Mouse (Mus musculus) CH12.LX (cell line): Measurements from ENCODE around the gene Cttnbp2.

ENCODE experiments used
- CTCF ChIP-seq, 2 experiments: IDR thresholded peaks in 1 of 2; conservative IDR thresholded peaks in 1 of 2; 2 replicates each; pipeline ENCODE4 v1.5.1; 2011 to 2012; ENCODE audit warnings: low read depth in 2 of 2, low read length in 2 of 2, improper control_type of control experiment in 1 of 2, inconsistent platforms in 1 of 2, mild to moderate bottlenecking in 1 of 2, moderate library complexity in 1 of 2
- EP300 ChIP-seq: IDR thresholded peaks from 2 replicates; pipeline ENCODE4 v1.6.1; 2011; ENCODE audit warnings: low read length, improper control_type of control experiment
- HCFC1 ChIP-seq: IDR thresholded peaks from 2 replicates; pipeline ENCODE4 v1.6.1; 2012; ENCODE audit warnings: low read depth, mild to moderate bottlenecking, inconsistent platforms, low read length, improper control_type of control experiment
- JUN ChIP-seq: IDR thresholded peaks from 2 replicates; pipeline ENCODE4 v1.6.1; 2011; ENCODE audit warnings: low read depth, mild to moderate bottlenecking, low read length, improper control_type of control experiment, moderate library complexity; ENCODE audit not compliant: insufficient read depth
- MAFK ChIP-seq: IDR thresholded peaks from 2 replicates; pipeline ENCODE4 v1.6.1; 2011; ENCODE audit warnings: low read length, improper control_type of control experiment; ENCODE audit not compliant: insufficient replicate concordance
- MAX ChIP-seq: IDR thresholded peaks from 2 replicates; pipeline ENCODE4 v1.6.1; 2011; ENCODE audit warnings: low read length, improper control_type of control experiment
- MAZ ChIP-seq: IDR thresholded peaks from 2 replicates; pipeline ENCODE4 v1.6.1; 2012; ENCODE audit warnings: low read depth, mild to moderate bottlenecking, inconsistent platforms, low read length, improper control_type of control experiment, moderate library complexity
- PAX5 ChIP-seq: IDR thresholded peaks from 2 replicates; pipeline ENCODE4 v1.6.1; 2012; ENCODE audit warnings: low read length, inconsistent platforms, mixed read lengths
- POLR2A ChIP-seq: IDR thresholded peaks from 2 replicates; pipeline ENCODE4 v1.6.1; 2011; ENCODE audit warnings: low read depth, mild to moderate bottlenecking, improper control_type of control experiment, low read length
- POLR2AphosphoS2 ChIP-seq: IDR thresholded peaks from 2 replicates; pipeline ENCODE4 v1.6.1; 2011; ENCODE audit warnings: low read depth, low read length, improper control_type of control experiment
- TCF12 ChIP-seq: IDR thresholded peaks from 2 replicates; pipeline ENCODE4 v1.6.1; 2014; ENCODE audit warnings: low read depth, mild to moderate bottlenecking, inconsistent platforms, low read length, improper control_type of control experiment
- UBTF ChIP-seq: IDR thresholded peaks from 2 replicates; pipeline ENCODE4 v1.6.1; 2012; ENCODE audit warnings: low read depth, mild to moderate bottlenecking, inconsistent platforms, low read length, improper control_type of control experiment, moderate library complexity
- ZKSCAN1 ChIP-seq: IDR thresholded peaks from 2 replicates; pipeline ENCODE4 v1.6.1; 2012; ENCODE audit warnings: low read depth, inconsistent platforms, low read length, improper control_type of control experiment, borderline replicate concordance
- ZMIZ1 ChIP-seq: IDR thresholded peaks from 2 replicates; pipeline ENCODE4 v1.6.1; 2012; ENCODE audit warnings: low read depth, mild to moderate bottlenecking, inconsistent platforms, low read length, improper control_type of control experiment

DNA sequence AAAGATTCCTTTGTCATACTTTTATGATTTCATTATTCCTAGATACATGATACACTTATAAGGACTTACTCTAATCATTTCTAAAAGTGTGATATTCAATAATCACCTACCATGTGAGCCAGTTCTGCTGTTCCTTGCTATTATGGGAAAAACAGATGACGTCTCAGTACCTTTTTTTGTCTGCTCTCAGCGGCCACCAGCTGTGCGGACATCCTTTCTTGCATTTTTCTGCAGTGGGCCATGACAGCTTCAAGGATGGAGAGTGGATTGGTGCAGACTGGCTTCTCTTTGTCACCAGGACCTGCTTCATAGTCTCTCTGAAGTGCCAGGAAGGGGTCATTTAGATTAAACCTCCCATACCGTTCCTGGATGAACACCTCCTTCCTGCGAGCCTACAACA is 66.6 kb downstream of the Cttnbp2 start:
- TF ChIP-seq CTCF (conservative IDR thresholded peaks at IDR 0.05 in 1 of 2, IDR thresholded peaks at IDR 0.05 in 1 of 2; ENCODE audit: low read depth in 2 of 2, low read length in 2 of 2) (no peak), MAX (no peak), ZMIZ1 (no peak), HCFC1 (no peak), EP300 (no peak), UBTF (no peak), TCF12 (no peak), POLR2AphosphoS2 (no peak), JUN (no peak), PAX5 (no peak), MAZ (no peak), POLR2A (no peak), MAFK (no peak), ZKSCAN1 (no peak)
